Mouse (Mus musculus): ENCODE results near the gene B230118H07Rik. TPM values are rescaled to one million over a fixed set of nuclear protein-coding genes. Genes with fewer than 3 reads are reported as not detected.
A peak's percentile ranks its signal among the peaks of the same experiment; 100 is the strongest.

The B230118H07Rik gene
- polyA plus RNA-seq, 1 experiment, result 42.2 TPM

GRCm38 (mm10) chr2:101673547-101673946 lies 24.2 kb upstream of the B230118H07Rik start:
- Histone ChIP-seq H3K4me3 (ENCODE audit: insufficient read depth, low read length) (no peak overlapping the region), H3K4me1 (ENCODE audit: control insufficient read depth, insufficient read depth, low read length) (no peaks in the 10 kb centered on the region; the same call in 1 of the 2 replicates), H3K27ac (ENCODE audit: insufficient read depth, low read length) (no peak overlapping the region)
- no peak for TF ChIP-seq CTCF (IDR thresholded peaks at IDR 0.05; ENCODE audit: extremely low read depth, insufficient read depth, low read length)
- no peak for TF ChIP-seq POLR2A (IDR thresholded peaks at IDR 0.05; ENCODE audit: extremely low read depth, insufficient read depth, low read length)

DNA sequence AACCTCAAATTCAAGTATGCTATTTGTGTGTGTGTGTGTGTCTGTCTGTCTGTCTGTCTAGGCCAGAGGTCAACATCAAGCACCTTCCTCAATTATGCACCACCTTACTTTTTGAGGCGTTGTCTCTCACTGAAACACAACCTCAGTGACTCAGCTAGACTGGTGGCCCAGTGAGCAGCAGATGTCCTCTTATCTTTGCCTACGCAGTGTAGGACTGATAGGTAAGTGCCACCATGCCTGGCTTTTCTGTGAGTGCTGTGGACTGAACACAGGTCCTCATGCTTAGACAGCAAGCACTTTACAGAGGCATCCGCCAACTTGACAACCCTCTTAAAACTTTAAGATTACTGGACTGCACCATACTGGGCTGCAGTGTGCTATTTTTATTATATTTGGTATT lies 19.4 kb upstream of the B230118H07Rik start:
- Histone ChIP-seq H3K4me1 (ENCODE audit: control insufficient read depth, insufficient read depth, low read length) (no peaks in the 10 kb centered on the region), H3K4me3 (ENCODE audit: insufficient read depth, low read length) (no peak overlapping the region), H3K27ac (ENCODE audit: insufficient read depth, low read length) (no peak overlapping the region)
- TF ChIP-seq POLR2A (IDR thresholded peaks at IDR 0.05; ENCODE audit: extremely low read depth, insufficient read depth, low read length) (no peak), CTCF (IDR thresholded peaks at IDR 0.05; ENCODE audit: extremely low read depth, insufficient read depth, low read length) (no peak)

DNA sequence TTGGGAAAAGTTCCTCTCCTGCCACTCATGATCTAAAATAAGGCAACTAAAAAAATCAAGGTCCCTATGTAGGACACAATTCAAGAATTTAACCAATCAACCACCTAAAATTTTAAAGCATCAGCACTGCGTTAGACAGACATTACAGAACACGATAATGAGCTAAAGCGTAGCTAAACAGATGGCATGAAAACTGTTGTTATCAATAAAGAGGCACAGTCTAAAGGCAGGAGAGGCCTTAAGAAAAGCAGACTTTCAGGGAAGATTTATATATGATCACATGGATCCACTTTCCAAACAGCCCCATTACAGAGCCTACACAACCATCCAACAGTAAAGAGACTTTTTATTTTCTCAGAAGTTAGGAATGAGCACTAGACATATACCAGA lies 16.4 kb upstream of the B230118H07Rik start:
- no peak for TF ChIP-seq CTCF (IDR thresholded peaks at IDR 0.05; ENCODE audit: extremely low read depth, insufficient read depth, low read length)
- TF ChIP-seq POLR2A (IDR thresholded peaks at IDR 0.05; ENCODE audit: extremely low read depth, insufficient read depth, low read length), result no peak
- Histone ChIP-seq H3K4me1 (ENCODE audit: control insufficient read depth, insufficient read depth, low read length) (no peaks in the 10 kb centered on the region), H3K4me3 (ENCODE audit: insufficient read depth, low read length) (no peak overlapping the region), H3K27ac (ENCODE audit: insufficient read depth, low read length) (no peak overlapping the region)

DNA sequence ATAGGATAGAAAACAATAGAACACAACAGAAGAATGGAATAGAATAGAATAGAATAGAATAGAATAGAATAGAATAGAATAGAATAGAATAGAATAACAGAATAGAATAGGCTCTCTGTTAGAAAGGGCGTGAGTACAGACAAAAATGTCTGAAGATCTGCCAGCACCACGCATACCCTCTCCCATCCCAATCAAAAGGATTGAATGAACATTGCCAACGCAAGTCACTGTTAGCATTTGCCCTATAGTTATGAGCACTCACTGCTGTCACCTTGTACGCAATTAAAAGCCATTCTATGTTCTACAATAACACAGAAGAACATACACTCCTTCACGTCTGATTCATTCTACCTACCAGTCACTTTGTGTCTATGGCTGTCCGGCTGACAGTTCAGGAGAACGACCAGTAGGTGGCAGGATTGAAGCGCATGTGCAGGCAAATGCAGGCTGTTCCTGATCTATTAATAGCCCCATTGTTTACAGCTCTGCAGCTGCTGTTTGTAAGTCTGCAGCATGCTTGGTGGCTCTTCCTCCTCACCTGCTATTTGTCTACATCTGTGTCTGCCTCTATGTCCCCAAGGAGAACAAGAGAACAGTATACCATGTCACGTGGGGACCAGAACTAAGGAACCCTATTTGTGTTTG lies 15.8 kb upstream of the B230118H07Rik start:
- no peak overlapping the region for H3K27ac ChIP-seq (ENCODE audit: insufficient read depth, low read length)
- no peak for TF ChIP-seq POLR2A (IDR thresholded peaks at IDR 0.05; ENCODE audit: extremely low read depth, insufficient read depth, low read length)
- peak; percentile 90 for TF ChIP-seq CTCF (IDR thresholded peaks at IDR 0.05; ENCODE audit: extremely low read depth, insufficient read depth, low read length)
- H3K4me1 ChIP-seq (ENCODE audit: control insufficient read depth, insufficient read depth, low read length), result no peaks in the 10 kb centered on the region
- H3K4me3 ChIP-seq (ENCODE audit: insufficient read depth, low read length), result no peak overlapping the region

DNA sequence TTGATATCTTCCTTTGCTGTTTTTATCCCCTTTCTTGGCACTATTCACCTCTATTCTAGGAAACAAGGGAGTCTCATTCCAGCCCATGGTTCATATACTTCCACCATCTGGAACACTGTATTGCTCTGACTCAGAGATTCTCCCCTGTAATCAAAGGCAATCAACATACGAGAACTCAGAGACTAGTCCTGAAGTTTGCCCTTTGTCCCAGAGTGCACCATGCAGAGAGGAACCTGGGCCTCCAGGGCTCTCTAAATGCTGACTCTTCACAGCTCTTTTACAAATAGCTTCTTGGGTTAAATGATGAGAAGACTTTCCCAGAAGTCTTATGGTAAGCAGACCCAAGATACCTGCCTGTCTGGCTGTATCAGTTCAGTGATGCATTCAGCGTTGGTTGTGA lies 11.2 kb upstream of the B230118H07Rik start:
- H3K27ac ChIP-seq (ENCODE audit: insufficient read depth, low read length), result no peak overlapping the region
- TF ChIP-seq POLR2A (IDR thresholded peaks at IDR 0.05; ENCODE audit: extremely low read depth, insufficient read depth, low read length) (no peak), CTCF (IDR thresholded peaks at IDR 0.05; ENCODE audit: extremely low read depth, insufficient read depth, low read length) (no peak)
- no peaks in the 10 kb centered on the region for H3K4me1 ChIP-seq (ENCODE audit: control insufficient read depth, insufficient read depth, low read length)

DNA sequence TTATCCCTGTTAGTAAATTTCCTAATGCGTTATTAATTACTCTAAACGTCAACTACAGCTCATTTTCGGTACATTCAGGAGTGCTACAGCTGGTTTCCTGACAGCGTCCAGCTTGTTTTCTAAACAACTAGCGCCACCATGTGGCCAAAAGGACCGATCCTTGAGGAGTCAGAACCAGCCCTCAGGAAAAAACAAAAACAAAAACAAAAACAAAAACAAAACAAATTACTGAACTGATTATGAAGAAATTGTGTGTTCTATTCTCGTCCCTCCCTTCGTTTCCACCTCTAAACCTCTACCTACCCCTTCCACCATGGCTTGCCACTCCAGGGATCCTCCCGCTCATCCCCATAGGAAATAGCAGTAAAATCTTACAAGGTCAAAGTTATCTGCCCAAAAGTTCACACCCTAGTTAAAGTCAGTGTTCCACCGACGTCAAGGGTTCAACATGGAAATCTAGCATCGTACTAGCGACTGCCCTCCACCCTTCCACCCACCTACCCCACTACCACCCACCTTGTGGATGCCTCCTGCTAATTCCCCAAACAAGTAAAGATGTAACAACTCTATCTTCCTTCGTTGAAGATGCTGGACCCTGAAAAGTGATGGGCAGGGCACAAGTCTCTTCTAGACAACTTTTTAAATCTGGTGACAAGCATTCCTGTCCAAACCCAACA lies 3.7 kb upstream of the B230118H07Rik start:
- no peak overlapping the region for H3K27ac ChIP-seq (ENCODE audit: insufficient read depth, low read length)
- peak; percentile 78 for TF ChIP-seq CTCF (IDR thresholded peaks at IDR 0.05; ENCODE audit: extremely low read depth, insufficient read depth, low read length)
- TF ChIP-seq POLR2A (IDR thresholded peaks at IDR 0.05; ENCODE audit: extremely low read depth, insufficient read depth, low read length), result no peak
- H3K4me3 ChIP-seq (ENCODE audit: insufficient read depth, low read length), result peak overlapping the region; percentile 44
- H3K4me1 ChIP-seq (ENCODE audit: control insufficient read depth, insufficient read depth, low read length), result peaks cover 2% of the 10 kb centered on the region; the same call in 1 of the 2 replicates

More for the DNA sequence above, 11.2 kb upstream of the B230118H07Rik start:
- H3K4me3 ChIP-seq (ENCODE audit: insufficient read depth, low read length), result no peak overlapping the region

DNA sequence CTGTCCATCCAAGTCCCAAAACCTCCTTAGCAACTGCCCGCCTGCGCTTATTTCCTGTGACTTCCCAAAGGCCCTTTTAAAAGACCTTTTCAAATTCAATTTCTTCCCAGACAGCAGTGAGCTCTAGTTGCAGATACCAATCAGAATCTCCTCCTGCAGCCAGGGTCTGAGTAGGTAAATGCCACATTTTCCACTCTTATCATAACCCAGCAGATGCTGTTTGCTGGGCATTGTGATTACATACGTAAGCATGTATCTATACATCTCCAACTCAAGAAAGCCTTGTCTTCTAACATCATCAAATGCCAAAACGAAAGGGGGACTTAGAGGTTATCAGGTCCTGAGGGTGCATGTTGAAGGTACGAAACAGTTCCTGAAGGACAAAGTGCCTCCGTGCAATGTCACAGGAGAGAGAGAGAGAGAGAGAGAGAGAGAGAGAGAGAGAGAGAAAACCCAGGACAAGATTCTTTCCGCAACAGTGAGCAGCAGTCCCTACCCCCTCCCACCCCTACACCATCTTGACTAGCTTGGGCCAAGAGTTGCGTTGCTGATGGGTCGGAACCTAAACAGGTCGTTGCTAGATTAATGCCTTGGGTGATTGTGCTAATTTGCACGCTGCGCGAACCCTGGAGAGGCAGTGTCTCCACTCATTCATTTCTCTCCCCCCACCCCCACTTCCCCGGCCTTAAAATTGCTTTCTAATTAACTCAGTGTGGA lies 3.0 kb upstream of the B230118H07Rik start:
- TF ChIP-seq POLR2A (IDR thresholded peaks at IDR 0.05; ENCODE audit: extremely low read depth, insufficient read depth, low read length) (no peak), CTCF (IDR thresholded peaks at IDR 0.05; ENCODE audit: extremely low read depth, insufficient read depth, low read length) (no peak)
- no peak overlapping the region for H3K27ac ChIP-seq (ENCODE audit: insufficient read depth, low read length)
- peak overlapping the region; percentile 44 for H3K4me3 ChIP-seq (ENCODE audit: insufficient read depth, low read length)
- H3K4me1 ChIP-seq (ENCODE audit: control insufficient read depth, insufficient read depth, low read length), result peaks cover 2% of the 10 kb centered on the region; the same call in 1 of the 2 replicates

GRCm38 (mm10) chr2:101650446-101650845 lies 1.1 kb upstream of the B230118H07Rik start:
- no peak overlapping the region for H3K27ac ChIP-seq (ENCODE audit: insufficient read depth, low read length)
- H3K4me1 ChIP-seq (ENCODE audit: control insufficient read depth, insufficient read depth, low read length), result peaks cover 2% of the 10 kb centered on the region; the same call in 1 of the 2 replicates
- TF ChIP-seq POLR2A (IDR thresholded peaks at IDR 0.05; ENCODE audit: extremely low read depth, insufficient read depth, low read length), result no peak
- no peak for TF ChIP-seq CTCF (IDR thresholded peaks at IDR 0.05; ENCODE audit: extremely low read depth, insufficient read depth, low read length)
- H3K4me3 ChIP-seq (ENCODE audit: insufficient read depth, low read length), result no peak overlapping the region

GRCm38 (mm10) chr2:101648361-101648760 lies 971 bp downstream of the B230118H07Rik start:
- H3K4me1 ChIP-seq (ENCODE audit: control insufficient read depth, insufficient read depth, low read length), result peaks cover 2% of the 10 kb centered on the region; the same call in 1 of the 2 replicates

More at GRCm38 (mm10) chr2:101648361-101648760, 971 bp downstream of the B230118H07Rik start:
- no peak overlapping the region for H3K27ac ChIP-seq (ENCODE audit: insufficient read depth, low read length)
- no peak overlapping the region for H3K4me3 ChIP-seq (ENCODE audit: insufficient read depth, low read length)
- TF ChIP-seq POLR2A (IDR thresholded peaks at IDR 0.05; ENCODE audit: extremely low read depth, insufficient read depth, low read length) (no peak), CTCF (IDR thresholded peaks at IDR 0.05; ENCODE audit: extremely low read depth, insufficient read depth, low read length) (no peak)
